Mouse (Mus musculus) natural killer cell, adult 2 months (primary cell): Measurements from ENCODE around the gene Arl3.
"Not testable (repeated sequence)": the region's sequence is repeated elsewhere in the genome, so short reads cannot be mapped to it uniquely, and the experiment has no call there.

Source experiments
- DNase-seq, 2 experiments: peaks; one replicate each; pipeline ENCODE4 v3.0.0; 2022; ENCODE audit warnings: low spot score in 2 of 2

Gene Arl3

DNA sequence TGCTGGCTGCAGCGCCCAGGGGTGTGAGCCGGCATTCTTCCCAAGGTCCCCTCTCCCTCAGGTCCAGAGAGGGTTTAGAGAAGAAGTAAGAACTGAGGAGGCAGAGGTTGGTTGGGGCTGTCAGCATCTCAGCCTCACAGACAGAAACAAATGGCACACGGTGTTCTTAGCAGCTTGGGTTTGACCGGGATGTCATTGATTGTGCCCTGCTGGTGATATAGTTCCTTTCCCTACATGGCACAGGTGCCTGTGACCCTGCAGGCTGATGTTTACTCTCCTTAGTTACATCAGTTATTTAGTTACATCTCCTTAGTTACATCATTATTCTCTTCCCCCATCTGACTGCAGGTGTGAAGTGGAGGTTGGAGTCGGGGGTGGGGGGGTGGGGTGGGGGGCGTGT, 18.6 kb upstream of the Arl3 start:
- no peak for DNase-seq

DNA sequence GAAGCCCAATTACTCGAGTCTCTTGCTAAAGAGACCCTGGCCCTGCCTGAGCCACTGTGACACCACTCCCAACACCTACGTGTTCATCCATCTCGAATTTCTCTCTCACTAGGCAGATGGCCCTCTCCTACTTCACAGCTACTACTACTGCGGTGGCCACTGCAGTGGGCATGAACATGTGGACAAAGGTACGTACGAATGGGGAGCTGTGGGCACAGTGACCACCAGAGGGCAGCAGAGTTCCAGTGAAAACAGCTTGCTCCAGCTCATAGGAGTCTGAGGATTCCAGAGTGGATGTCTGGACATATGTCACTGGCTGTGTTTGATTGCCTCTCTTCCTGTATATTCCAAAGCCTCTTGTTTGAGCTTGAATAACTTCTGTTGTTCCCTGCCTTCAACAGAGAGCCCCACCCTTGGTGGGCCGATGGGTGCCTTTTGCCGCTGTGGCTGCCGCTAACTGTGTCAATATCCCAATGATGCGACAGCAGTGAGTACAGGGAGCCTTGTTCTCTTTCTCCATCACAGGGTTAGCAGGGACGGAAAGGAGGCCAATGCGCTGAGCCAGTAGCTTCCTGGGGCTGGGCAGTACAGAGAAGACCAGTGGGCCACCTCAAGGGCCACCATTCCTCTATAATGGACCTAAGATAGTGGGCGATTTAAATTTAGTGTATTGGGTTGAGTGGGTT, 15.0 kb upstream of the Arl3 start:
- DNase-seq = peak; percentile 75 to 78

DNA sequence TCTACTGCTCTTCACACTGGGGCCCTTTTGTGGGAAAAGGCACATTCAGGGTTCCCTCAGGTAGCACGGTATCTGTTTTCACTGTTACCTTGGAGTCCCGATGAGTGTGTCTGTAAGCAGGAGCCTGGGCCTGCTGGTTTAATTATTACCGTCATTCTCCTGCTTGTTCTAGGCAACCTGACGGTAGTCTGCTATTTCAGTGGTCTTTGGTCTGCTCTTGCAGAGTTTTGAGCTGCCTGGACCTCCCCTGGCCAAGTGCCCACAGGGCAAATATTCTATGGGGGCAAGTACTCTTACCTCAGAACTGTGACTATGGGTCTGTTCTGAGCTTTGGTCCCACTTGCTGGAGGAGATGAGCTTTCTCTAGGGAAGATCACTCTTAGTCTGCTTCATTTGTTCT, 2.2 kb upstream of the Arl3 start:
- DNase-seq = no peak

DNA sequence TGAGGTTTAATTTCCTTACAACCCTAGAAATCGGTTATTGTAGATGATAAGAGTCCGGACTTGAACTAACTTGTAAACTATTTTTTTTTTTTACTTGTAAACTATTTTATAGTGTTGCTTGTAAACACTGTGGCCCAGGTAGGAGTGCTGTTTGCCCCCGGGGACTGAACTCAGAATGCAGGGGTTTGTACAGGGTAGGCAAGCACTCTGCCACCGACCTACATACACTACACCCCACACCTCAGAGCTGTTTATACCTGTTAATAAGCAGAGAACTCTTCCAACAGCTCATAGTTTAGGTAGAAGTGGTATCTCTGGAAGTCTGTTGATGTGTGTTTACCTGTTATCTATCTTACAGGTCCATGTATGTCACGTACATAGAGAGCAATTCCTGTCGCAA, 992 bp upstream of the Arl3 start:
- no peak for DNase-seq

DNA sequence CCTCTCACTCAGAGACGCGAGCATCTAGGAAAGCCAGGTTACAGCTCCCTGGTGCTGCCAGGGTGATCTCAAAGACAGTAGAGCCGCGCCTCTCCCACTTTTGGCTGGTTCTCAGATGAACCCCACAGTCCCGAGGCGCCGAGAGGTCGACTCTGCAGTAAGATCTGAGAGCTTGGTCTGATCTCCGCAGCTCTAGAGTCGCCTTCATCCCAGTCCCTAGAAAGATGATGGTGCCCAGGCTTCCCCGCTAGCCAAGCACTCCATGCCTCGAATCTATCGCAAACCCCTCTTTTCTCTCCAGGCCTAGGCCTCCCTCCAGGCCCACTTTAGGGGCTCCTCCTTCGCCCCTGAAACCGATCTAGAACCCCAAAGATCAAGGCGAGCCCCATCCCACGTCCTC, 450 bp downstream of the Arl3 start:
- DNase-seq = no peak

DNA sequence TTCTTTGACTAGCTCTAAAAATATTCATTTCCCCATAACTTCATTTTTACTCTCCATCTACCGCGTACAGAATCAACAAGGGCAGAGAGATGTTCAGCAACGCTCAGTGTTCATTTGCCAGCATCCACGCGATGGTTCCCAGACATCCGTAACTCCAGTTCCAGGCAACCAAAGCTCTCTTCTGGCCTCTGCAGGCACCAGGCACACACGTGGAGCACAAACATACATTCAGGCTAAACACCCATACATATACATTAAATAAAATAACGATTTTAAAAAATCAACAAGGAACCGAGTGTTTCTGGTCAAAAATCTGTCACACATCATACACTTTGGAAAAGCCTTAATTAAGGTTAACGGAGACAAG, 1.1 kb downstream of the Arl3 start:
- no peak for DNase-seq

DNA sequence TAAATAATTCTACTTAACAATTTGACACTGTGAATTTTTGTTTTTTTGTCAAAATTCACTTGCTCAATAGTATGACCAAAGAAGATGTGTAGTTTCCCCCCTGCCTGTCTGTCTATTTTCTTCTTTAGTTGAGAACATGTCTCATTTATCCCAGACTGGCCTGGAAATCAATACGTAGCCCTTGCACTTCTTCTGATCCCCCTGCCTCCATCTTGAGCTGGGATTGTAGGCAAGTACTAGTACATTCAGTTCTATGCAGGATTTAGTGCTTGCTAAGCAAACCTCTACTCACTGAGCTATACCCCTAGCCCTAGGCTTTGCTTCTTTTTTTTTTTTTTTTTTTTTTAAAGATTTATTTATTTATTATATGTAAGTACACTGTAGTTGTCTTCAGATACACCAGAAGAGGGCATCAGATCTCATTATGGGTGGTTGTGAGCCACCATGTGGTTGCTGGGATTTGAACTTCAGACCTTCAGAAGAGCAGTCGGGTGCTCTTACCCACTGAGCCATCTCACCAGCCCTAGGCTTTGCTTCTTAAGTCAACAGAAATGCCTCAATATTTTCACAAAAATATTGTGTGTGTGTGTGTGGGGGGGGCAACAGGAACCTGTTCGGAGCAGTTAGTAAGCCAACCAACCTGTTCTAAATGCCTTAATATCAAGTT, 1.7 kb downstream of the Arl3 start:
- not testable (repeated sequence) for DNase-seq

DNA sequence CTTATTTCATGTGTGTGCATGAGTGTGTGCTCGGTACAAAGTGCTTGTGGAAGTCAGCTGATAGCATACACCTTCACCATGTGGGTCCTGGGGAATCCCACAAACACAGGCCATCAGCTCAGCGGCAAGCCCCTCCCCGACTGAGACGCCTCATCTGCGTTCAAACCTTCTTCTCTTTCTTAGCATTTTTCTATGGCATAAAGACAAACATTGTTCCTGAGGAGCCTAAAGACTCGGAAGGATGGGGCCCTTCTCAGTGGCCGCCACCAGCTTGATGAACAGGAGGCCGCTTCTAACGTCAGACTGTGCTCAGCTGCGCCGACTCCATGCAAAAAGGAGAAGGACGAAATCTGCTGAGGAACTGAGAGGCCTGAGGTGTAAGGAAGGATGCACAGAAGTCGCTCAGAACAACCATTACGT, 8.9 kb downstream of the Arl3 start:
- no peak for DNase-seq

DNA sequence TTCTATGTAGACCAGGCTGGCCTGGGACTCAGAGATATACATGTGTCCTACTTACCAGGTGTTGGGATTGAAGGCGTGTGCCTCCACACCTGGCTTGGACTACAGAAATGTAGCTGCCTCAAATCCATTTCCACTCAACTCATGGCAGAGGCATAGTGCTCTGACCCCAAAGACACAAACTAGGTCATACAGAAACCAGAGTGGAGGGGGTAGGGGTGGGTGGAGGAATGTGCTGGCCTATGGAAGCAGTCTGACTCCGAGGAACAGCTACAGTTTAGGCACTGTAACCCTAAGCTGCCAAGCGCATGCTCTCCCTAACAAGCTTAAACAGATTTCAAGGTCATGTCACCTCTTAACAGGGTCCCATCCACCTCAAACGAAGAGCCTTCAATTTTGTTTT, 9.4 kb downstream of the Arl3 start:
- DNase-seq = no peak

DNA sequence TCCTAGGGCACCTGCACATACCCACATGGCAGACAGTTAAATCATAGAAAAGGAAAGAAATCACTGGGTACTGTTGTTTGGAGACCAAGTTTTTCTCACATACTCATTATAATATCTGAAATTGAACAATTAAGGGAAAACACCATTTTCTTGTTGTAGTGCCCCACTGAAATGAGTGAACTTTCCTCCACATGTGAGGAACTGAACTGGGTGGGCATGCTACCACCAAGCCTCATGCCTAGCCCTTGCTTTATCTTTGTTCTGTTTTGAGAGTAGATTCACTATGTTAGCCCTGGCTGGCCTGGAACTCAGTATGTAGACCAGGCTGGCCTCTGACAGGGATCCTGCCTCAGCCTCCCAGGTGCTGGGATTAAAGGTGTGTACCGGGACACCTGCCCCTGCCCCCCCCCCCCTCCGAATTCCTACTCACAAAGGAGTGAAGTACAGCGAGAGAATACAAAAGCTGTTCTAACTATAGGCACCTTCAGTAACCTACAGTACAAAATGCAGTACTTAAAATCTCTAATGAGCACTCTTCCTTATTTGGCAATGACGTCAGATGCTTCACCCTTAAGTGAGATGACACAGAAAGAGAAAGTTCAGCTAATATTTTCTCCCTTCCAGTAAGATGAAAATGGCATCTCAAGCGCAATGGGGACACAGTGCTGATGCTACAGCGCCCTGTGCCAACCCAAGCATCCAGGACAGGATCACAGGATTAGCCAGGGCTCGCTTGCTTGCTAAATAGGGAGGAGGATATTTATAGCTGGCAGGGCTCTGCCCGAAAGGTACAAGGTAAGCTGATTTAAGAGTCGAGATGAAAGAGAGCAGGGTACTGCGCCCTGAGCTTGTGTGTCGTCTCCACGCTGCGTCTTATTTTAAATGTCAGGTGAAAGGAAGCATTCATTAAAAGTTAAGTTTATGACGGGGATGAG, 10.2 kb downstream of the Arl3 start:
- no peak for DNase-seq

DNA sequence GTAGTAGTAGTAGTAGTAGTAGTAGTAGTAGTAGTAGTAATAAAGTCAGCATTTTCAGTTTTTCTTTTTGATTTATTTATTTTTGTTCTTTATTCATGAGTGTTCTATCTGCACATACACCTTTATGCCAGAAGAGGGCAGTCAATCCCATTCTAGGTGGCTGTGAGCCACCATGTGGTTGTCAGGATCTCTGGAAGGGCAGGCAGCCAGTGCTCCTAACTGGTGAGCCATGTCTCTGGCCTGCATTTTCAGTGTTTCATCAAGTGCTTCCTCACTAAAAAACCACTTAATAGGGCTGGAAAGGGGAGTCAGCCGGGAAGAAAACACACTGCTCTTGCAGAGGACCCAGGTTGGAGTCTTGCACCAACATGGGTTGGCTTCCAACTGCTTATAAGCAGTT, 10.9 kb downstream of the Arl3 start:
- DNase-seq = peak; percentile 30 to 44

DNA sequence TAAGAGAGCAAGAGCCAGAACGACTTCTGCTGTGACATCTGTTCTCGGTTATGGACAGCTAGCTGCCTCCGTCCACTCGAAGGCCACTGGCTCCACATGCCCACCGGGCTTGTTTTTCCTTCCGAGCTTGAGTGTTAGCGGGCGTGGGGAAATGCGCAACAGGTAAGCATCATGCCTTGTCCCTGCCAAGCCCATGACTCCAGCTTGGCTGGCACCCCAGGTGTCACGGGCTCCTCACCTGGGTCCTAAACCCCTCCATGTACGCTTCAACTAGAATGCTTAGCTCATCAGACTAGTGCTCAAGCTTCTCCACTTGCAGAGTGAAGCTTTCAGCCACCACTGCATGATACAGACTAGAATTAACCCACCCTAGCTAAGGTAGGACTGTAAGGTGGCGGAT, 14.4 kb downstream of the Arl3 start:
- DNase-seq = no peak

DNA sequence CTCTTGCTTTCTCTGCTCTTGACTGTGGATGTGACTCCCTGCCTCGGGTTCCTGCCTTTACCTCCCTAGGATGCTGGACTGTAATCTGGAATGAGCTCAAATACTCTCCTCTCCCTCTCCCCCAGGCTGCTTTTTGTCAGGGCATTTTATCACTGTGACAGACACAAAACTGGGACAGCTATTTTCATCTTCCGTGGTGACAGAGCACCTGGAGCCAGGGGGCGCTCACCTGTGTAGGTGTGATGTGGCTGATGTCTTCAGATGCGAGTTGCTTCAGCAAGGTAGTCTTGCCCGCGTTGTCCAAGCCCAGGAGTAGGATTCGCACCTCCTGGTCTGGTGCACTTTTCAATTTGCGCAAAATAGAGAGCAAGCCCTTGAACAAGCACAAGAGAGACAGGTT, 15.0 kb downstream of the Arl3 start:
- no peak for DNase-seq

DNA sequence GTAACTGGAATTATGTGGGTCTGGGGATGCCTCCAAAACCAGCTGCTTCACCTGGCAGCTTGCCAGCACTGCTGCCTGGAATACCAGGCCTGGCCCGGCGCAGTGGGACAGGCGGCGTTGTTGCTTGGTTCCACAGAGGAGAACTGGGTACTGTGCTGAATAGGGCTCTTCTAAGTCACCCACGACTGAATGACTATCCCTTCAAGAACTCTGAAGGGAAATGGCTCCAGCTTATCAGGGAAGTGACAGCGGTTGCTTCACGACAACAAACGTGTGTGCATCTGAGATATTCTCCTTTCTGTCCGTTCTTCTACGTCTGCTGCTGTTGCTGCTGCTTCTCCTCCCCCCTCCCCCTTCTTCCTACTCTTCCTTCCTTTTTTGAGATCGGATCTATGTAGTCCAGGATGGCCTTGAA, 19.4 kb downstream of the Arl3 start:
- DNase-seq = no peak

DNA sequence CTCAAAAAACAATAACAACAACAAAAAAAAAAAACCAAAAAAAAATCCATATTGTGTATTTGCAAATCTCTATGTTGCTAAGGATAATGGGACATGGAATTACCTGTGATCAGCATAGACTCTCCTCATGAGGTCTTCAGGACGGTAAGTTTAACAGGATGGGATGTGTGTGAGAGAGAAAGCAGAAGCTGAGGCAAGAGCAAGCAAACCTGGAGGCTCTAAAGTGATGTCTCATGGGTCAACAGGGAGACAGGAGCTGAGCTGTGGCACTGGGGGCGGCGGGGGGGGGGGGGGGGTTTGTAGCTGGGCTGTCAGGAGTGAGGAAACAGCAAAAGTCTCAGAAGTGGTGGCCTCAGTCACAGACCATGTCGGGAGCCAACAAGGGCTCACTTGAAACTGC, 20.5 kb downstream of the Arl3 start:
- DNase-seq = no peak

DNA sequence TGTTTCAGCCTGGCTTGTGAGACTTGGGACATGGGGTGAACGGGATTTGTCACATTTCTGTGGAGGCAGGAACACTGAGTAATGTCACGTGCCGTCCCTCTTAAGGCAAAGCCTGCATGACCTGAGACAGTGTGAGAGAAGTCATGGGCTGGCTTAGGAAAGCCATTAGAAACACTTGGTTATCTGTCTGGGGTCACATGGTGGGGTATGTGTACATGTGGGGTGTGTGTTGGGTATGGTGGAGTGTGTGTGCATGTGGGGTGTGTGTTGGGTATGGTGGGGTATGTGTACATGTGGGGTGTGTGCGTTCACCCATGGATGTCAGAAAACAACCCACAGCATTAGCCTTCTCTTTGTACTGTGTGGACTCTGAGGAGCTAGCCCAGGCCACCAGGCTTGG, 22.6 kb downstream of the Arl3 start:
- no peak for DNase-seq

DNA sequence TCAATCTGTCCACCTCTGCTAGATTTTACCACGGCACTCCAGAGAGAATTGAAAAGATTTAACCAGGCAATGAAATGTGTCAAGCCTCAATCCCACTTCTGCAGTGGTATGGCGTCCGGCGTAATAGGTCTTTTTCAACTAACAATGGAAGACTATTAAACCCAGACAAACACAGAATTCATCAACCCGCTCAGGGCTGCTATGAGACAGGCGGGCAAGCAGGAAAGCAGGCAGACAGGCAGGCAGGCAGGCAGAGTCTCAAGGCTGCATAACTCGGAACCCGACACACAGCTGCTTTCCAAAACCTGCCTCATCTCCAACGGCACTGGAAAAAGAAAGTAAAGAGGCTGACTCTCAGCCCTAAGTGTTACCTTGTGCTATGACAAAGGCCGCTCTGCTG, 24.9 kb downstream of the Arl3 start:
- DNase-seq = no peak

DNA sequence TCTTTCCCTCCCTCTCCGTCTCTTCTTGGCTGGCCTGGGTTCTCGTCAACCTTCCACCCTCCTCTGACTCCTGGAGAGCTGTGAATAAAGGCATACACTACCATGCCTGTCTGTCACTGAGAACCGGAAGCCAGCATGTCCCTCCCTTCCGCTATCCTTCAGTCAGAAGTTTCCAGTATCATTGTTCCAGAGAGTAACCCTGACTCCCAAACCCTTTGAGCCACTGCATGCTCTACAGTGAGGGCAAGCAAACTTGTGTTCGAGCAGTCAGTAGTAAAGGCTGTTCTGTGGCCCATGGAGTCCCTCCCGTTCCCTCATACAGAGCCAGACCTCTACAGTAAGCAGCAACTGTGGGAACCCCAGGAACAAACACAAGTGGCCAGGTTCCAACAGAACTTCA, 25.4 kb downstream of the Arl3 start:
- DNase-seq = no peak

DNA sequence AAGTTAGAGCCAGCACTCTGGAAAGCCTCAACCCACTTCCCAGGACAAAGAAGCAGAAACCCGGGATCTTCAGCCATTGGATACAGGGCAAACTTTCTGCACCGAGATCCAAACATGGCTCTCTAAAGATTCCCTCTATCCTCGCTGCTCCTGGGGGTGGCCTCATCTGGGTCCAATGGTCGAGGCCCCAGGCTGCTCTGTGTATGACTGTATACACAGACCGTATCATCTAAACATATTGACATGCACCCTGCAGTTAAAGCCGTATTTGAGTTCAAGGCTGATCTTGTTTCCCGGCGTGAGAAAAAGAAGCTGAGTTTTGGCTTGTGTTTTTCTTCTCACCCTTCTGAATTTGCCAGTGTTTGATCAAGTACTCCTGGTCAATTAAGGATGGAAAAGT, 30.2 kb downstream of the Arl3 start:
- DNase-seq = no peak

DNA sequence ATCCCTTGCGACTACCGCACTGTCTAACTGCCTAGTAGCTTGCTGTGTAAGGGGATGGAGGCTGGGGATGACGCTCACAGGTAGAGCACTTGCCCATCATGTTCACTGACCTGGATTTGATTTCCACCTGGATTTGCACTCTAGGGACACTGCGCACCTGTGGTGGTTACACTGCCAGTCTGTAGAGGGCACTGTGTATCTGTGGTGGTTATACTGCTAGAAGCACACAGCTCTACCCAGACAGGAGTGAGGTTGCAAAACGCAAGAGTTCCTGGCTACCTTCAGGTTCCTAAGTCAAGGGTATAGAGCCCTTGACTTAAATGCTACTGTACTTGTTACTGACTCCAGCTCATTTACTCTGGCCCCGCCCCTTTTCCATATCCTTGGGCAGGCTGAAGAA, 34.8 kb downstream of the Arl3 start:
- DNase-seq = no peak

DNA sequence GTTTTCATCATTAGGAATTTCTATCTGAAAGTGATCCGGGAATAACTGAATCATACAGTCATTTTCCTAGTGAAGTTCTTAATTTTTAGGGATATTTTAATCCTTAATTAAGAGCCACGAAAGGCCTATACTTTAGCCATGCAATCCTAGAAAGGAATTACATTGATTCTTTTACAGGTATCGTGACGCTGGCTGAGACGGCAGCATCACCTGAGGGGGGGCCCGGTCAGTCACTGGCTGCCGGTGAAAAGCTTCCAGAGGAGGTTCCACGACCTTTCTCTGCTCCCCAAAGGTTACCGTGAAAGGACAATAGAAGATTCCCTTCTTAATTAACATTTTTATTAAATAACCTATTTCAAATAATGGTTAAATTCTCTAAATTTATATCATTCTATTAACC, 35.6 kb downstream of the Arl3 start:
- DNase-seq = no peak

DNA sequence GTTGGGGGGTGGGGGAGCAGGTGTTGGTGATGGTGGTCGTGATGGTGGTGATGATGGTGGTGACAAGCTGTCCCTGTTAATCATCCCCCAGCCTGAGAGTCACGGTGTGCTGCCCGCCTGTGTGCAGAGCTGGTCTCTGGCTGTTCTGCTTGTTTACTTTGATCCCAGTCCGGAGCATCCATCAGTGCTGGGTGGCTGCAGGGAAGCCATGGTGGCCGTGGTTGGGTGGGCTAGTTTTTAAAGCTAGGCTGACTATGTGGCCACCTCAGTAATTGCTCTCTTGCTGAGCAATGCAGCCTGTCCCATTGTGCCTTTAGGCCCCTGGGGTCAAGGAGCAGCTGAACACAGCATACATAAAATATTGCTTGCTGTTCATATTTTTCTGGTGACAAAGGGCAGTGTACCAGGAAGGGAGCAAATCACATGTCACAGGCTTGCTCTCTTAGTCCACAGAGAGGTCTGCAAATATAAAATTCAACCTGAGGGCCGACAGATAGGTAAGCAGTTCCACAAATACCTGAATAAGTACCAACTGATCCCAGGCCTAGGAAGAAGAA, 38.4 kb downstream of the Arl3 start:
- DNase-seq = no peak

DNA sequence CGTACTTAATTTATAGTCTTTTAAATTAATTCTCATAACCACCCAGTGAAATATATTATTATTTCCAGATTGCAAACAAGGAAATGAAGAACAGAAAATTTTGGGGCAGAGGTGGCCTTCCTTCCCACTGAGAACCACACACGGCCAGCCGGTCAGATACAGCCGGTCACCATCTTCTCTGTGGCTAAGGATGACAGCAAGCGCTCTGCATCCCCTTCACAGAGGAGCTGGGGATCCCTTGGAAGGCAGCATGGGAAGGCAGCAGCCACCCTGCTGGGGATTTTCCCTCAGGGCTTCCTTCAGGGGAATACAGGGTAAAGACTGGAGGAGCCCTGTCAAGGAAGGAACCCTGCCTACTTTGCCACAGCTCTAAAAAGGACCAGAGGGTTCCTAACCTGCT, 39.5 kb downstream of the Arl3 start:
- no peak for DNase-seq
